Mouse (Mus musculus) liver, embryonic 11.5 days (tissue): ENCODE results near the gene Dact3. TPM values are rescaled to one million over a fixed set of nuclear protein-coding genes. Genes with fewer than 3 reads are reported as not detected.

ENCODE experiments used
- ATAC-seq: fragments of 200-750 bp; cut with Nextera tagmentation; replicated peaks from 2 replicates; pipeline ENCODE4 v1.8.0; 2017; ENCODE audit warnings: moderate number of reproducible peaks, mild to moderate bottlenecking, moderate TSS enrichment, moderate library complexity; ENCODE audit not compliant: low FRiP score
- DNase-seq: peaks from one replicate; pipeline ENCODE4 v3.0.0-alpha.2; 2017; ENCODE audit warnings: low spot score
- H3K27ac ChIP-seq: fragments of 300-500 bp; sonication (generic); 2 replicates; pipeline ENCODE4 v1.5.1; 2014; ENCODE audit warnings: mild to moderate bottlenecking, low read depth, low read length, control low read depth
- H3K27me3 ChIP-seq: fragments of 300-500 bp; sonication (generic); replicated peaks from 2 replicates; pipeline ENCODE4 v1.6.1; 2014; ENCODE audit warnings: low read length, mixed read lengths; ENCODE audit not compliant: control insufficient read depth, insufficient read depth
- H3K36me3 ChIP-seq: fragments of 300-500 bp; sonication (generic); 2 replicates; pipeline ENCODE4 v1.6.1; 2014; ENCODE audit warnings: mild to moderate bottlenecking, low read length, moderate library complexity, mixed read lengths; ENCODE audit not compliant: control insufficient read depth, insufficient read depth
- H3K4me1 ChIP-seq: fragments of 300-500 bp; sonication (generic); replicated peaks from 2 replicates; pipeline ENCODE4 v1.6.1; 2014; ENCODE audit warnings: low read length, mixed read lengths; ENCODE audit not compliant: control insufficient read depth, insufficient read depth
- H3K4me2 ChIP-seq: fragments of 300-500 bp; sonication (generic); 2 replicates; pipeline ENCODE4 v1.6.1; 2014; ENCODE audit warnings: mild to moderate bottlenecking, control low read depth, moderate library complexity
- H3K4me3 ChIP-seq: fragments of 300-500 bp; sonication (generic); 2 replicates; pipeline ENCODE4 v1.5.1; 2014; ENCODE audit warnings: low read depth, low read length, control low read depth
- H3K9ac ChIP-seq: fragments of 300-500 bp; sonication (generic); 2 replicates; pipeline ENCODE4 v1.6.1; 2014; ENCODE audit warnings: low read depth, low read length, control low read depth
- H3K9me3 ChIP-seq: fragments of 300-500 bp; sonication (generic); 2 replicates; pipeline ENCODE4 v1.6.1; 2016; ENCODE audit warnings: low read length, inconsistent platforms, mixed read lengths; ENCODE audit not compliant: control insufficient read depth
- WGBS: fragments of 180-500 bp; shearing (Covaris S2); extraction: QIAGEN DNeasy Blood & Tissue Kit; methylation state at CpG from one replicate; pipeline ENCODE4 v1.1.7; 2014; 5-methylcytosine and 5-hydroxymethylcytosine counted together
- polyA plus RNA-seq: library from polyadenylated mRNA; unstranded; fragments of >200 nt; fragmentation: Nextera tagmentation; extraction: Ambion mirVana; gene quantifications from 2 replicates; pipeline ENCODE4 v1.2.1, GENCODE M21; 2014

Gene Dact3
- polyA plus RNA-seq, 1 experiment from 2014 or later, result 2.5 TPM

GRCm38 (mm10) chr7:16879796-16880547 is 4.9 kb downstream of the Dact3 start:
- Histone ChIP-seq H3K9ac (no peak overlapping the region), H3K4me2 (peak overlapping the region; percentile 25), H3K4me1 (peaks cover 21% of the 10 kb centered on the region), H3K36me3 (peaks cover 12% of the 10 kb centered on the region; the same call in 1 of the 2 replicates), H3K4me3 (no peak overlapping the region), H3K27me3 (peaks cover 30% of the 10 kb centered on the region), H3K9me3 (no peaks in the 10 kb centered on the region), H3K27ac (0 out of 2 replicates have a peak overlapping the region, but pooled peaks have one; percentile 8)
- 29% methylated on average over 9 of the region's 9 CpGs for WGBS
- ATAC-seq (no peak), DNase-seq (peak; percentile 46)

GRCm38 (mm10) chr7:16880615-16881014 is 5.5 kb downstream of the Dact3 start:
- DNase-seq, result no peak
- Histone ChIP-seq H3K4me2 (peak overlapping the region; percentile 25), H3K9ac (no peak overlapping the region), H3K36me3 (peaks cover 18% of the 10 kb centered on the region), H3K9me3 (peaks cover 3% of the 10 kb centered on the region), H3K27ac (0 out of 2 replicates have a peak overlapping the region, but pooled peaks have one; percentile 8), H3K27me3 (peaks cover 35% of the 10 kb centered on the region), H3K4me1 (peaks cover 18% of the 10 kb centered on the region), H3K4me3 (no peak overlapping the region)
- 21% methylated on average over 5 of the region's 5 CpGs for WGBS
- no peak for ATAC-seq

- Histone ChIP-seq H3K27me3 (peaks cover 45% of the 10 kb centered on the region), H3K9me3 (peaks cover 8% of the 10 kb centered on the region), H3K4me3 (no peak overlapping the region), H3K4me1 (peaks cover 7% of the 10 kb centered on the region), H3K36me3 (peaks cover 27% of the 10 kb centered on the region), H3K9ac (no peak overlapping the region), H3K27ac (no peak overlapping the region), H3K4me2 (no peak overlapping the region)
- WGBS, result 80% methylated on average over 6 of the region's 6 CpGs
- ATAC-seq (no peak), DNase-seq (no peak)
Measured at GRCm38 (mm10) chr7:16883162-16883561, 8.0 kb downstream of the Dact3 start.

- Histone ChIP-seq H3K27ac (no peak overlapping the region), H3K4me1 (peaks cover 7% of the 10 kb centered on the region), H3K4me2 (no peak overlapping the region), H3K9me3 (peaks cover 8% of the 10 kb centered on the region), H3K36me3 (peaks cover 25% of the 10 kb centered on the region), H3K4me3 (no peak overlapping the region), H3K27me3 (peaks cover 55% of the 10 kb centered on the region), H3K9ac (no peak overlapping the region)
- WGBS, result 45% methylated on average over 4 of the region's 4 CpGs
- DNase-seq, result no peak
- ATAC-seq, result no peak
Measured at GRCm38 (mm10) chr7:16884334-16884733, 9.2 kb downstream of the Dact3 start.

GRCm38 (mm10) chr7:16885271-16885776 is 10.2 kb downstream of the Dact3 start:
- Histone ChIP-seq H3K27me3 (peaks cover 62% of the 10 kb centered on the region), H3K4me1 (peaks cover 4% of the 10 kb centered on the region), H3K9ac (no peak overlapping the region), H3K4me2 (peak overlapping the region; percentile 53), H3K27ac (no peak overlapping the region), H3K36me3 (peaks cover 25% of the 10 kb centered on the region), H3K4me3 (peak overlapping the region; percentile 41), H3K9me3 (peaks cover 8% of the 10 kb centered on the region)
- WGBS, result 17% methylated on average over 89 of the region's 95 CpGs
- ATAC-seq (peak; percentile 29), DNase-seq (no peak)

GRCm38 (mm10) chr7:16885905-16886304 is 10.8 kb downstream of the Dact3 start:
- Histone ChIP-seq H3K9ac (no peak overlapping the region), H3K36me3 (peaks cover 25% of the 10 kb centered on the region)

GRCm38 (mm10) chr7:16890536-16890935 is 15.4 kb downstream of the Dact3 start:
- Histone ChIP-seq H3K27me3 (peaks cover 74% of the 10 kb centered on the region), H3K4me2 (peak overlapping the region; percentile 81), H3K4me1 (peaks cover 15% of the 10 kb centered on the region), H3K4me3 (no peak overlapping the region), H3K9ac (no peak overlapping the region), H3K9me3 (peaks cover 6% of the 10 kb centered on the region), H3K36me3 (peaks cover 10% of the 10 kb centered on the region), H3K27ac (peak overlapping the region; percentile 65; the same call in 1 of the 2 replicates)
- WGBS, result 40% methylated on average over 6 of the region's 6 CpGs
- ATAC-seq, result no peak
- DNase-seq, result no peak

More at GRCm38 (mm10) chr7:16885905-16886304, 10.8 kb downstream of the Dact3 start:
- Histone ChIP-seq H3K27me3 (peaks cover 65% of the 10 kb centered on the region), H3K4me2 (peak overlapping the region; percentile 53; the same call in 1 of the 2 replicates), H3K27ac (no peak overlapping the region), H3K4me1 (no peaks in the 10 kb centered on the region; the same call in 1 of the 2 replicates), H3K9me3 (peaks cover 8% of the 10 kb centered on the region), H3K4me3 (peak overlapping the region; percentile 41)
- WGBS, result 40% methylated on average over 57 of the region's 59 CpGs
- no peak for DNase-seq
- ATAC-seq, result no peak

GRCm38 (mm10) chr7:16890944-16891343 is 15.8 kb downstream of the Dact3 start:
- 4% methylated on average over 23 of the region's 23 CpGs for WGBS
- Histone ChIP-seq H3K9me3 (peaks cover 3% of the 10 kb centered on the region; the same call in 1 of the 2 replicates), H3K9ac (no peak overlapping the region), H3K4me2 (peak overlapping the region; percentile 81), H3K4me3 (no peak overlapping the region), H3K27ac (peak overlapping the region; percentile 65; the same call in 1 of the 2 replicates), H3K36me3 (peaks cover 6% of the 10 kb centered on the region), H3K4me1 (peaks cover 15% of the 10 kb centered on the region), H3K27me3 (peaks cover 70% of the 10 kb centered on the region)
- DNase-seq (peak; percentile 81), ATAC-seq (no peak)
